Mouse (Mus musculus): ENCODE measurements at regions not wholly inside any gene's neighbourhood (a gene's known extent, or its start where the extent isn't known, plus 50 kb on each side); places are given as distances from the start of the nearest gene placed in this dataset.
"Not testable (repeated sequence)": the region's sequence is repeated elsewhere in the genome, so short reads cannot be mapped to it uniquely, and the experiment has no call there.

DNA sequence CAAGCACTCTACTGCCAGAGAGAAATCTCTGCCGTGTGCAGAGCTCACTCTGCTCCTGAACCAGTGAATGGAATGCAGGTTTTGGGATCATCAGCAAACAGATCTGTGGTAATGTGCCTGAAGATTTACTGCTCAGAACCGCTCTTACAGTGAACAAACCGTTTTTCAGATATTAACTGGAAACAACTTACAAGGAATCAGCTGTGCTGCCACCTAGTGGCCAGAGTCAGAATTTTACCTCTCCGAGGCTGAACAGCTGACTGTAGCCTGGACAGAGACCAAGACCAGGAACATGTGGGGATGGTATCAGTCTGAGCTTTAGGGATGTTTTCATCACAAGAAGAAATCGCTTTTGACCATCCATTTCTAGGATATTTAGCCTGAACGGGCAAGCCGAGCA lies 65.3 kb downstream of the Gm15023 start:
- not testable (repeated sequence) for DNase-seq (ENCODE audit: low read depth, low spot score)

DNA sequence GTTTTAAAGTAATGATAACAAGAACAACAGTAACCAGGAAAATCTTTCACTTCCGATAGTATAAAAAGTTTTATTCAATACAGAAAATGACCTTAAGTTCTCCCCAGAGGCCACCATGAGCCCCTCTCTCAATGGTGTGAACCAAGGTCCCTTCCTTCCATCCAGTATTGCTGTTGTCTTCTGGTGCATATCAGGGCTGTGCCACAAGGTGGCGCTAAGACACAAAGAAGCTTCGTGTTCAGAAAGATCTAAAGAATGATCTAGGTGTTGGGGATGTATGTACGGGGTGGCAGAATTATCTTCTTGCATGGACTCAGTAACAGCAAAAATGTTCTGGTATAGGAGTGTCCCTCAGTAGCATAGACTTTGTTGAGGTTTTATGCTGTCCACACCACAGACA lies 66.6 kb downstream of the Gm15023 start:
- not testable (repeated sequence) for DNase-seq (ENCODE audit: low read depth, low spot score)

DNA sequence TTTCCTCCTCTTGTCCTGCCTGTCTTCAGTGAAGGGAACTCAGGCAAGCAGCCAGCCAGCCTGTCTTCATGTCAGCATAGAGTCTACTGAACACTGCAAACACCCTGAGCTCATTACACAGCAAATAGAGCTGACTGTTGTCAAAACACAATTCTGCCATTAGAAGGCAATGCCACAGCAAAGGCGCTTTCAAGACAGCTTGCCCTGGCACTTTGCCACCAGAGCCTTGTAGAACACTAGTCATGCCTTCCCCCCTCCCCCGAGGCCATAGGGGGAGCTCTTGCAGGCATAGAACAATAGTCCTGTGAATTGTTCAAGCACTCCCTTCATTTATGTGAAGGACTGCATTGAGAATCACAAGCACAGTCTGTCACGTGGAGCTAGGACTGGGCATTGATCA lies 75.8 kb downstream of the Gm15023 start:
- DNase-seq (ENCODE audit: low read depth, low spot score), result no peak

DNA sequence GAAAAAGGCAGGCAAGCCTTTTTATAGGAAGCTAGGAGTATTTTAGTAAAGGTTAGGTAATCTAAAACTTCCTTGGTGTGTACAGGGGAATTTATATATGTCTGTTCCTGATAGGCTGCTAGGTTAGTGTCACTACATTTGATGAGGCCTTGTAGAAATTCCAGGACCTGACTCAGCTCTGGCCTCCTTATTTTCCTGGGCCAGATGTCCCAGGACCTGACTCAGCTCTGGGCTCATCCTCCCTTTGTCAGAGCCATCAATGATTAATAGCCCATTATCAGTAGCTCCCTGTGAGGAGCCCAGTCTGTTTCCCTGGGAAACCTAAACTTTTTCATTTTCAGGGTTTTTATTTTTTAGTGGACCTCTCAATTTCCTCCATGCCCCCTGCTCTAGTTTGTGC lies 79.3 kb downstream of the Gm15023 start:
- DNase-seq (ENCODE audit: low read depth, low spot score), result no peak

DNA sequence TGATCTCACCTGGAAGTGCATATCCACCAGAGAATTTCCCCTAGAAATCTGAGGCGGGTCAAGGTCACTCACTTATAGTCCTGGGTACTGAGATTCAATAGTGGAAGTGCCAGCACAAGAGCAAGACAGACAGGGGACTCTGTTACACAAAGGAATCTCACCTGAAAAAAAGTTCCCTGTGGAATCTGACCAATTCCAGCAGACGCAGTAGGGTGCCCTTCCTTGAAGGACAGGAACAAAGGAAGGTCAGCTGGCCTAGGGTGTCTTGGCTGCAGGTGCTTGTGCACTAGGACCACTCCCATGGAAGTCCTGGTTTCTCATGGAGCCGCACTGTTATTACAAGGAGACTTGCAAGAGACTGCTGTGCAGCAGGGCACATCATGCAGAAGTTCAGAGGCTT lies 81.2 kb downstream of the Gm15023 start:
- DNase-seq (ENCODE audit: low read depth, low spot score), result no peak

DNA sequence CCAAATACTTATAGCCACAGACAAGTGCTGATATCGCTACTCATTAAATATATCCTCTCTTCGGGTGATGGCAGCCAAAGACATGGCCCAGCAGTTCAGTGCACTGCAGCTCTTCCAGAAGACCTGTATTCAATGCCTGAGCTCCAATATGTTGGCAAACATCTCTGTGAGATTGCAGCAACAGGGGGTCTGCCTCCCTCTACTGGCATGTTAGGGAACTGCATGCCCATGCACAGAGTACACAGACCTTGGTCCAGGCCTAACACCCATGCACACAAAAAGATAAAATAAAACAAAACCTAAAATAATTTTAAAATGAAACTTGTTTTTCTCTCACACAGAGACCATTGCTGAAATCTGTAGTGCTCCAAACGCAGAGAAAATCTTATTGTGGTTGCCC lies 82.1 kb upstream of the Zmat1 start:
- peak; percentile 2 for DNase-seq (ENCODE audit: low read depth, low spot score)

DNA sequence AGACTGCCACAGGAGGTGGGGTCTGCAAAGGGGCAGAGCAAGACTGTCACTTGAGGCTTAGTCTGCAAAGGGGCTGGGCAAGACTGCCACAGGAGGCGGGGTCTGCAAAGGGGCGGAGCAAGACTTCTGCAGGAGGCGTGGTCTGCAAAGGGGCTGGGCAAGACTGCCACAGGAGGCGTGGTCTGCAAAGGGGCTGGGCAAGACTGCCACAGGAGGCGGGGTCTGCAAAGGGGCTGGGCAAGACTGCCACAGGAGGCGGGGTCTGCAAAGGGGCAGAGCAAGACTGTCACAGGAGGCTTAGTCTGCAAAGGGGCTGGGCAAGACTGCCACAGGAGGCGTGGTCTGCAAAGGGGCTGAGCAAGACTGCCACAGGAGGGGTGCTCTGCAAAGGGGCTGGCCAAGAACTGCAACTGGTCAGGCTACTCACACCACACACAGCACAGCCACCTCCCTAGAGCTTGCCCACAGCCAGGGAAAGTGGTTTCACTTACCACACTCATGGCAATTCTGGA lies 78.1 kb upstream of the Zmat1 start:
- peak; percentile 29 for DNase-seq (ENCODE audit: low read depth, low spot score)

DNA sequence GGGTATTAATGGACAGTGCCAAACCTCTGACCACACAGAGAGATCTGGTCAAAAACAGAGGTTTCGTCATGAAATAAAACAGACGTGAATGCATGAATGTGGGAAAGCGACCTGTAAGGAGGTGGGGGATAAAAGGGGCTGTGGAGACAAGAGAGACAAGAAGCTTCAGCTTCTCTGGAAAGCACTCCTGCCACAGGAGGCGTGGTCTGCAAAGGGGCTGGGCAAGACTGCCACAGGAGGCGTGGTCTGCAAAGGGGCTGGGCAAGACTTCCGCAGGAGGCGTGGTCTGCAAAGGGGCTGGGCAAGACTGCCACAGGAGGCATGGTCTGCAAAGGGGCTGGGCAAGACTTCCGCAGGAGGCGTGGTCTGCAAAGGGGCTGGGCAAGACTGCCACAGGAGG lies 77.6 kb upstream of the Zmat1 start:
- not testable (repeated sequence) for DNase-seq (ENCODE audit: low read depth, low spot score)

DNA sequence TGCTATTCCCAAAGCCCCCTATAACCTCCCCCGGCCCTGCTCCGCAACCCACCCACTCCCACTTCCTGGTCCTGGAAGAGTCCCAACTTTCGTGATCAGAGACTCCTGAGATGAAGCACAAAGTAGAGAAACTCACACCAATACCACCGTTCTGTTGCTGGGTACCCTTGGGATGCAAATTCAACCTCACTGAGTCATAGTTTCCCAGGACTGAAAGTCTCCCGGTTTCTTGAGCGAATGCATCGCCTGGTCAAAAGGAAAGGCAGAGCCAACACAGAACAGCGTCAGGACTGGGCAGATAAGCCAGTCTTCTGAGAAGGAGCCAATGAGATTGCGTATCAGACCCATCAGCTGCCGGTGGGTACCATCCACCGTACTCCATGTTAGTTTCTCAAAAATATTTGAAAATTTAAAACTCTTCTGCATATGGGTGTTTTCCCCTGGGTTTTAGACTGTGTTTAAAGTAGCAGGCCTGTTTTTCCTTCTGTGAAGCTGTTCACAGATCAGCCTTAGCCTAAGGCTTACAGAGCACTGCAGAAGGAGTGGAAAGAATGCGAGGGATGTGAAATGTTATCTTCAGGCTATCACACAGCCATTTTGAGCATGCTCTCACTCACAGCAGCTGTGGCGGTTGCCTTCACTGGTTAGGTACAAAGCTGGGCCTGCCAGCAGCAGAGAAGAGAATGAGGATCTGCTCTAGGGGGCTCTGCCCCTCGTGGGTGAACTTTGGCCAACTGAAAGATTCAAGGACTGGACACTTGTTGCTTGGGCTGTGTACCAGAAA lies 77.0 kb upstream of the Zmat1 start:
- DNase-seq (ENCODE audit: low read depth, low spot score), result not testable (repeated sequence)

DNA sequence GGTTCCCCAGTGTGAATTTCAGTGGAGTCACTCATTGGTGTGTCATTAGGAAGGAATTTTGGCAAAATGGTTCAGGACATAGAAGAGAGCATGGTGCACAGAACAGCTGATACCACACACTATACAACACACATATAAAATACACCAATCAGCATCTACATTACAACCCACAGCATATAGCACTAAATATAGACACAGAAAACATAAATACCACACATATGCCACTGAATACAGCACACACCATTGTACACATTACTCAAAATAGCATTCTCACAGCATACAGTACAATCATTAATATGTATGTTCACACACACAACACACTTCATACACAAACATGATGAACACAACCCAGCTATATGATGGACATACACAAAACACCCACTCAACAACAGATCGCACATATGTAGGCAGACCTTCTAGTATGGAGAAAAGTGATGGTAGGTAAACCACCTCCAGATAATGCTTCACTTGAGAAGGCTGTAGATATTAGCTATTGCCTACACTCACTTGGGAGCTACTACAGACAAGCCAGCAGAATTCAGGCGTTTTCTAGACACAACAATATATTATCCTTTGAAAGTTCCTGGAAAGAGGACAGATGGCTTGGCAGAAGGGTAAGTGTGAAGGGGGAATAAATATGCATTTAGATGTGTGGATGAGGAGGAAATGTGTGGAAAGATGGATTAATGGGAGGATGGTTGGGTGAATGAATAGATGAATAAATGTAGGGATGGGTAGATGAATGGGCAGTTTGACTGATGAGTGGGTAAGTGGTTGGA lies 71.6 kb upstream of the Zmat1 start:
- DNase-seq (ENCODE audit: low read depth, low spot score), result no peak

DNA sequence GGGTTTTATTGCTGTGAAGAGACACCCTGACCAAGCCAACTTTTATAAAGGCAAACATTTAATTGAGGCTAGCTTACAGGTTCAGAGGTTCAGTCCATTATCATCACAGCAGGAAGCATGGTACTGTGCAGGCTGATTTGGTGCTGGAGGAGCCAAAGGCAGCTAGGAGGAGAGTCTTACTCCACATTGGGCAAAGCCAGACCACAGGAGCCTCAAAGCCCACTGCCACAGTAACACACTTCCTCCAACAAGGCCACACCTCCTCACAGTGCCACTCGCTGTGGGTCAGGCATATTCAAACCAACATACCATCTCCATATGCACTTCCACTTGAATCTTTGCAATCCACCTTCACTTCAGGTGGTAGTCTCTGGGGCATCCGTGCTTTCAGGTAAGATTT lies 70.4 kb upstream of the Zmat1 start:
- DNase-seq (ENCODE audit: low read depth, low spot score), result no peak

DNA sequence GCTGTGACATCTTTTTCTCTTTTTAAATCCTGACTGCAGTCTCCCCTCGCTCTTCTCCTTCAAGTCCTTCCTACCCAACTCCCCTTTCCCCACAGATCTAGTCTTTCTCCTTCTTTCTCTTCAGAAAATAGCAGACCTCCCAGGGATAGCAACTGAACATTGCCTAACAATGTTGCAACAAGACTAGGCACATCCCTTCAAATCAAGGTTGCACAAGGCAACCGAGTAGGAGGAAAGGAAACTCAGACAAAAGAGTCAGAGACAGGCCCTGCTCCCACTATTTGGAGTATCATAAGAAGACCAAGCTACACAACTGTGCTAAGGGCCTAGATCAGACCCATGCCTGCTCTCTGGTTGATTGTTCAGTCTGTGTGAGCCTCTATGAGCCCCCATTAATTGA lies 66.9 kb upstream of the Zmat1 start:
- no peak for DNase-seq (ENCODE audit: low read depth, low spot score)

DNA sequence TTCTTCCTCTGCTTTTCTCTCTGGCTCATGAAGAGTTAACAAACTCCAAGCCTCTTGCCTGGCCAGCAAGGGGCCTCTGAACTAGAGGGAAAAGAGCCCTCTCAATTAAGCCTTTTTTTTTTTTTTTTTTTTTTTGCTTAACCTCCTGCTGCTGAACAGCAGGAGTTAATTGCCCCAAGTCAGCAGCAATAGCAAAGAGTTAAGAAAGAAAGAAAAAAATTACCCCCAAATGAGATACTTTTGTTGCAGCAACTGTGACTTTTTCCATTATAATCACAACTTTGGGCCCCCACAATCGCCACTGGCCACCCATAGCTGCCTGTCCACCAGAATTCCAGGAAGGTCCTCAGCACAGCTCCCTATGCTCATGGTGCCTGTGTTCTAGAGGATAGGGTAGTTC lies 60.4 kb upstream of the Zmat1 start:
- no peak for DNase-seq (ENCODE audit: low read depth, low spot score)

DNA sequence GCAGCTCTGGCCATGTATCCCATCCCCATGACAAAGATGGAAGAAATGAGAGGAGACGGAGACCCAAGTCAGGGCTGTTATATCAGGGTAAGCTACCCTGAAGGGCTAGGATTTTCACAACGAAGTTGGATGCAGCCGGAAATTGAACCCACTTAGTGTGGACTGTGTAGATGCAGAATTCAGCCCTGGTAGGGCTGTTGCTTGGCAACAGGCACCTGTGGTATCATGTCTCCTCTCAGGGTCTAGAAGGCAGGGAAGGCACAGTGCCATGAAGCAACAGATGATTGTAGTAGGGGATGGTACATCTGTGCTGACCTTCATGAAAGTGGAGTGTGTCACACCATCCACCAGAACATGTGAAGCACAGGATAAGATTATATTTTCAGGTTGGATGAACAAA lies 51.2 kb upstream of the Zmat1 start:
- no peak for DNase-seq (ENCODE audit: low read depth, low spot score)

DNA sequence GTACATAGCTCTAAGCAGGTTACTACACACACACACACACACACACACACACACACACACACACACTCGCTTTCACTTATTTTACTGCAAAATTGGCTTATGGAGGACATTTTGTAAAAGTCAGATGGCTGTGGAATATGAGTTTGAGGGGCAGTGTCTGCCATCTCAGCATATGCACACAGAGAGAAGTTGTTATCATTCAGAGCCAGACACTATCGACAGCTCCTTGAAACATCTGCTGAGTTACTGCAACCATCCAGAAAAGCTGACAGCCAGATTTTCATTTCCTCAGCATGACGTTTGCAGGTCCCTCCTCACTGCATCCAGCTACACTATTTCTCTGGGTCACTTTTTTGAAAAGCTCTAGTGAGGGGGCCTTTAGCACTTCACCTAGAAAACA lies 49.9 kb upstream of the Zmat1 start:
- DNase-seq (ENCODE audit: low read depth, low spot score), result no peak

All from skeletal muscle tissue, adult 2 months (tissue).